Comparison of ENCODE assay signal across 24 mouse cellular contexts in genomic region chrX:162348341-162348740, GRCm38 (mm10).
DNase-seq lines count a peak whose midpoint lies in the region; ATAC-seq lines count a peak whose summit lies in the region.
"Had no signal": no experiment of that assay in that cellular context is flagged by ENCODE, and none has a peak within 500 bp of the region (broad histone marks: within the 10 kb centered on the region; RNA-seq: fewer than 3 reads in every experiment).

No protein-coding gene starts in this region.

- H3K4me2 ChIP-seq in lung, embryonic 16.5 days (ENCODE audit: low read depth, low read length): no peak overlapping the region
- H3K4me2 ChIP-seq: hindbrain, embryonic 14.5 days; liver, embryonic 11.5 days had no signal

- H3K9ac ChIP-seq in lung, embryonic 16.5 days (ENCODE audit: low read length): no peak overlapping the region
- H3K9ac ChIP-seq: hindbrain, embryonic 14.5 days had no signal

- intact Hi-C loops in gastrocnemius, postnatal 36 days (cut with DNase I): no loop called here

- DNase-seq in lung, postnatal 10 days: no peak
- peak; percentile 28 for DNase-seq in embryo, embryonic 11 days
- DNase-seq in fibroblast of lung, adult 2 months (ENCODE audit: low read depth): peak; percentile 66
- no peak for DNase-seq in left cerebral cortex, adult 8-10 months (ENCODE audit: low spot score in 2 of 2)
- no peak for DNase-seq in frontal cortex, postnatal 14 days (ENCODE audit: low spot score in 2 of 2)
- no peak for DNase-seq in gastrocnemius, postnatal 36 days
- DNase-seq: adrenal gland, postnatal 25 days; cerebellum, adult 11 months; cerebellum, postnatal 10 days; heart, postnatal 4 days; kidney, adult 18-20 months; kidney, postnatal 10 days; left cerebral cortex, postnatal 4 days; lung, adult 18-20 months; lung, postnatal 4 days; thymus, postnatal 14 days had no signal

- no peak overlapping the region for H3K4me3 ChIP-seq in lung, embryonic 16.5 days (ENCODE audit: low read length)
- H3K4me3 ChIP-seq: heart, embryonic 10.5 days; left cerebral cortex, adult 2 months; midbrain, embryonic 10.5 days had no signal

- no peaks in the 10 kb centered on the region for H3K36me3 ChIP-seq in lung, embryonic 16.5 days (ENCODE audit: control insufficient read depth, insufficient read depth, low read length)
- H3K36me3 ChIP-seq: heart, embryonic 10.5 days; midbrain, embryonic 10.5 days had no signal

- 0 out of 2 replicates have a peak overlapping the region, but pooled peaks have one; percentile 13 for H3K27ac ChIP-seq in lung, embryonic 16.5 days (ENCODE audit: low read length)
- H3K27ac ChIP-seq: heart, embryonic 10.5 days; hindbrain, embryonic 14.5 days; left cerebral cortex, adult 2 months; midbrain, embryonic 10.5 days had no signal

- WGBS in lung, embryonic 16.5 days: 33% methylated on average over 4 of the region's 4 CpGs

- no peaks in the 10 kb centered on the region for H3K27me3 ChIP-seq in lung, embryonic 16.5 days (ENCODE audit: control insufficient read depth, insufficient read depth, low read depth, low read length)

- H3K9me3 ChIP-seq in lung, embryonic 16.5 days (ENCODE audit: control insufficient read depth, low read length): no peaks in the 10 kb centered on the region
- H3K9me3 ChIP-seq: heart, embryonic 10.5 days; midbrain, embryonic 10.5 days had no signal

- 0 out of 2 replicates have a peak, but pooled peaks have one; percentile 31 for ATAC-seq in lung, embryonic 16.5 days (ENCODE audit: low read depth)
- ATAC-seq: forebrain, embryonic 16.5 days; inflammation-experienced regulatory T-cells, adult 6 months had no signal

- peaks cover 3% of the 10 kb centered on the region; the same call in 1 of the 2 replicates for H3K4me1 ChIP-seq in lung, embryonic 16.5 days (replicated peaks; ENCODE audit: control insufficient read depth, insufficient read depth, low read length)
- H3K4me1 ChIP-seq: heart, embryonic 10.5 days; midbrain, embryonic 10.5 days had no signal

Comparison
In these comparisons a context has a peak if more than half of its experiments do, and no peak if none do; other contexts are left out.
1. DNase-seq: peak in embryo, embryonic 11 days (single experiment) and fibroblast of lung, adult 2 months (single experiment); none in lung, postnatal 10 days (single experiment), left cerebral cortex, adult 8-10 months (0 of 2), frontal cortex, postnatal 14 days (0 of 2) and gastrocnemius, postnatal 36 days (0 of 2).